Mouse (Mus musculus): ENCODE measurements around the gene Fam83g.
A peak's percentile ranks its signal among the peaks of the same experiment; 100 is the strongest.
"Not testable (repeated sequence)": the region's sequence is repeated elsewhere in the genome, so short reads cannot be mapped to it uniquely, and the experiment has no call there.

Gene Fam83g

GRCm38 (mm10) chr11:61683907-61684731 is at the start of gene Fam83g:
Gene Fam83g, plus strand, starts transcription at chr11:61684091.
- peak; percentile 89 for DNase-seq

- DNase-seq = not testable (repeated sequence)
These were observed 47.6 kb upstream of the Fam83g start for GRCm38 (mm10) chr11:61636309-61636708.

- DNase-seq = no peak
These were observed 46.5 kb upstream of the Fam83g start for GRCm38 (mm10) chr11:61637413-61637812.

- DNase-seq = no peak
These were observed 46.0 kb upstream of the Fam83g start for GRCm38 (mm10) chr11:61637856-61638255.

- peak; percentile 51 for DNase-seq
These were observed 44.9 kb upstream of the Fam83g start for GRCm38 (mm10) chr11:61638764-61639536.

GRCm38 (mm10) chr11:61639601-61640177 is 44.2 kb upstream of the Fam83g start:
- no peak for DNase-seq

GRCm38 (mm10) chr11:61640585-61640984 is 43.3 kb upstream of the Fam83g start:
- DNase-seq = not testable (repeated sequence)

GRCm38 (mm10) chr11:61642106-61642505 is 41.8 kb upstream of the Fam83g start:
- no peak for DNase-seq

GRCm38 (mm10) chr11:61643184-61643961 is 40.5 kb upstream of the Fam83g start:
- no peak for DNase-seq

GRCm38 (mm10) chr11:61644576-61645326 is 39.1 kb upstream of the Fam83g start:
- no peak for DNase-seq

GRCm38 (mm10) chr11:61645357-61645857 is 38.5 kb upstream of the Fam83g start:
- no peak for DNase-seq

GRCm38 (mm10) chr11:61646499-61647039 is 37.3 kb upstream of the Fam83g start:
- DNase-seq = no peak

- DNase-seq = no peak
These were observed 36.6 kb upstream of the Fam83g start for GRCm38 (mm10) chr11:61647110-61647910.

- DNase-seq = no peak
These were observed 35.7 kb upstream of the Fam83g start for GRCm38 (mm10) chr11:61647956-61648748.

- peak; percentile 52 for DNase-seq
These were observed 35.2 kb upstream of the Fam83g start for GRCm38 (mm10) chr11:61648749-61649115.

- DNase-seq = no peak
These were observed 34.7 kb upstream of the Fam83g start for GRCm38 (mm10) chr11:61649163-61649580.

- DNase-seq = no peak
These were observed 34.3 kb upstream of the Fam83g start for GRCm38 (mm10) chr11:61649626-61650025.

- no peak for DNase-seq
These were observed 33.2 kb upstream of the Fam83g start for GRCm38 (mm10) chr11:61650470-61651265.

GRCm38 (mm10) chr11:61652216-61652615 is 31.7 kb upstream of the Fam83g start:
- peak; percentile 10 for DNase-seq

Measured in thymus, postnatal 4 days (tissue).